Mouse (Mus musculus): Measurements from ENCODE around the gene Gm10318.

Gm10318 gene

DNA sequence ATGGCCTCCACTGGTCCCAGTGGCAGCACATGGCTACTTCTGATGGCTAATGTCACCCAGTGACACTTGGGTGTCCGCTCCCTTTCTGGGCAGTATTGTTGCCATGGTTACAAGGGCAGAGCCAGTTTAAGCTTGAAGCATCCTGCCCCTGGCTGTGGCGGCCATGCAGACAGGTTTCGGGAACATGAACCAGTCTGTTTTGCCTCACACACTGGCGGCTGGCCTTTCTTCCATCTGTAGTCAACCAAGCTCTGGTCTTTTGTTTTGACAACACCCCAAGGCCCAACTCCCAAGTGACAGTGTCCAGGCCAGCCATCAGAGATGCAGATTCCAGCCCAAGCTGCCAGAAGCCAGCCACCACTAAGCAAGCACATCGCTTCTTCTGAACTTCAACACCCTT is 42.9 kb downstream of the Gm10318 start:
- DNase-seq (ENCODE audit: low spot score): no peak

DNA sequence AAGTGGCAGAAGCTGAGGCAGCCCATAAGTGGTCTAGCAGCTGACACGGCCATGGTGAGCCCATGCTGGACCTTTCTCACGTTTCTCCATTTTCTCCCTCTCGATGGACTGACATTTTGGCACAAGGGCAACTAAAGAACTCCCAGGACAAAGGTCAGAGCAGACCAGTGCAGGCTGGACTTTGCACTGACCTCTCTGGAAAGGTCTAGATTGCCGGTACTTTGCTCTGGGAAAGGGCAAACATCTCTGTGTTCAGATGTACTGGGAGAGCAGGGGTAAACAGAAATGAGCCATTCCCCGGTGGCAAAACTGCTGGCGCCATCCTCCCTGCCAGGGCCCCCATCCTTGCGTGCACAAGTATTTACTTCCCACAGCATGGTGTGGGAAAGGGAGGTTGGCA is 47.5 kb downstream of the Gm10318 start:
- DNase-seq (ENCODE audit: low spot score): no peak

GRCm38 (mm10) chr10:77900903-77901818 is 48.5 kb downstream of the Gm10318 start:
- no peak for DNase-seq (ENCODE audit: low spot score)

- no peak for DNase-seq (ENCODE audit: low spot score)
These were observed 49.2 kb downstream of the Gm10318 start for GRCm38 (mm10) chr10:77901871-77902210.

GRCm38 (mm10) chr10:77902211-77902893 is 49.7 kb downstream of the Gm10318 start, which contains the start of gene Lrrc3:
Gene Lrrc3, minus strand, starts transcription at chr10:77902536.
- peak; percentile 46 for DNase-seq (ENCODE audit: low spot score)

GRCm38 (mm10) chr10:77902894-77903715 is 50.4 kb downstream of the Gm10318 start:
- no peak for DNase-seq (ENCODE audit: low spot score)

Measured in ovary, adult 18-20 months (tissue).